Mouse (Mus musculus) embryo, embryonic 11.5 days (tissue): ENCODE data around the gene Tmprss11b.

Experiments used
- DNase-seq: peaks from one replicate; pipeline ENCODE4 v3.0.0-alpha.2; 2012; ENCODE audit warnings: low read depth, low spot score

Tmprss11b gene

DNA sequence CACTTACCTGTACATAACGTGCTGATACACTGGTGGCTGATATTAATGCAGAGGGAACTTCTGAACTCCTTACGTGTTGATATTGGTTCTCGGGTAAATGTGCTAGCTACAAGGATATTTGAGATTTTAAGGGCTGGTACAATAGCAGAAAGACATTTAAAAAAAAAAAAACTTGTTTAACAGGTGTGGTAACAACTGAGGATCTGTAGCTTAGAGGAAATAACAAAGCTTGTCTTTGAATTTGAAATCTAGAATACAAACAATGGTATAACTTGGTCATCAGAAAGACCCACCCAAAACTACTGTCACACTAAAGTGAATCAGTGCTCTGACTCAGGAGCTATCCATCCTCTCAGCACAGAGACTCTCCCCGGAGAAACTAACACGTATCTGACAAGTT lies at the start of gene Tmprss11b:
Tmprss11b (minus strand) TSS at position 101 of the 400 bp plus-strand sequence.
- no peak for DNase-seq

DNA sequence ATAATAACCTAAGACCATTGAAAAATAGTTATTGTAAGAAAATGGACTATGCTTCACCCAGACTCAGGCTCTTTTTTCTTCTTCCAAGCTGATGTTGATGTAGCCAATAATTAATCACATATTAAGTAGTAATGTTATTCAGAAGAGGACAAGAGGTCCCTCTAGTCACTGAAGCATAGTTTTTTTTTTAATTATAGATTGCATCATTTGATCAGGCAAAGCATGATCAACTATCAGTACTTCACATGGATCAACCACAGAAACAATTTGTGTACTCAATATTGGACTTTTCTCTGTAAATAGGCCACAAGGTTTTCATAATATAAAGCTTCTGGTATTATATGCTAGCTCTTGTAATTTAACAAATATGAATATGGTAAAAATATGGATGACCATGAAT lies 48.9 kb upstream of the Tmprss11b start:
- no peak for DNase-seq

DNA sequence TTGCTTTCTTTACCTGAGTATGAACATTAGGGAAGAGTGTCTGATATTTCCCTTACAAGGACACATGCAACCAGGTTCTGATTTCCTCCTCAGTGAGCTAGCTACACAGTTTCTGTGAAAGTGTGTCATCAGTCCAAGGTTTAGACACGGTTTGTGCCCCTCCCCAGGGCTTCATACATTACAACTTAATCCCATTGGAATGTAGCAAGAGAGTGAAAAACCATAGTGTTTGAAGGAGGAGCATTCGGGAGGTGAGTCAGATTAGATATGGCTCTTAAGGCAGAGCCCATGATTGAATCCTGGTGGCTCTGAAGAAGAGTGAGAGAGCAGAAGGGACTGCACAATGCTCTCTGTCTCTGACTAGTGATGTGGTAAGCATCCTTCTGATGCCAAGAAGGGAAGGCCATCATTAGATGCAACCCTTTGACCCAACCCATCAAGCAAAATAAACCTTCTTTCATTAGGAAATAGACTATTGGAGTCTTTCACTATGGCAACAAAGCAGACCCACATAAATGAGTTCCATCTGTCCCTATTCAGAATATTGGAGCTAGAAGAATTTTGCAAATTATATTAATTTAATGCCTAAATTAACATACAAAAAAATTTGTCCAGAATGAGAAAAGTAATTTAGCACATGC lies 46.8 kb upstream of the Tmprss11b start:
- no peak for DNase-seq

DNA sequence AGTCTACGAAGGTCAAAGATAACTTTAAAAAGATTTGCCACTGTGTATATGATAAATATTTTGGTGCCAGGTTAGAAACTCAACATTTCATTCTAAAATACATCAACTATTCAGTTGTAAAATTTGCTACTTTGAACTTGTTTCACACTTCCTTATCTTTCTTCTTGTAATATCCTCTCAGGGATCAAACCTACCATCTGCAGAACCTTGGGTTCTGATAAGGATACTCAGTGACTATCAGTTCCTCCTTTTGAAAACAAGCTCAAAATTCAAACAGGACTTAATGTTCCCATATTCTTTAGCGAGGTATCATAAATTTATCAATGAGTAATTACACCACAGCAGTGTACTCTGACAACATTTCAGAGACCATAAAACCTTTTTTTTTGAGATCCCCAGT lies 38.8 kb upstream of the Tmprss11b start:
- DNase-seq: no peak

DNA sequence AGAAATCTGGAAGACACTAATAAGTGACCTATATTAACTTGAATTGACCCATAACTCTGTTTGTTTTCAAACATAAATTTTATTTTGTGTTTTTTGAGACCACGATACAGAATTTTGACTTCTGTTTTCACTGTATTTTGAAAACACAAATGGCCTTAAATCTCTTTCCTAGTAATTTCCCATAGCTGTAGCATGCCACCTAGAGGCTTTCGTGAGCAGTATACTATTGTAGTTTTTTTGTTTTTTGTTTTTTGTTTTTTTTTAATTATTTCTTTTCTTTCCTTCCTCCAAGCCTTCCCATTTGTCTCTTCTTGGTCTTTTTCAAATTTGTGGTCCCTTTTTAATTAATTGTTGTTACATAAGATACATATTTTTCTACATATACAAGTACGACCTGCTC lies 28.8 kb upstream of the Tmprss11b start:
- no peak for DNase-seq

DNA sequence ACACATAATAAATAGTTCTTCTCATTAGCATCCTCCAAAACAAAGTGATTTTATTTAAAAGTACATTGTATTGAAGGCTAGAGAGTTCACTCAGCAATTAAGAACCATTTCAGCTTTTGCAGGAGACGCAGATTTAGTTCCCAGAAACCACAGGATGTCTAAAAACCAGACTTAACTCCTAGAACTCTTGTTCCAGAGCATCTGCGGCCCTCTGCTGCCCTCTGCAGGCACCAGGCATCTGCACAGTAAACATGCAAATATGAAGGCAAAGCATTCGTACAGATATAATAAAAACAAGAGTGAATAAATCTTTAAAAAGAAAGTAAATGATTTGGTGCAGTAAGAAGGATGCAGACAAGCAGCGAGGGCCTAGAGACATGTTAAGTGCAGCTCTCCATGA lies 8.5 kb upstream of the Tmprss11b start:
- peak; percentile 22 for DNase-seq

DNA sequence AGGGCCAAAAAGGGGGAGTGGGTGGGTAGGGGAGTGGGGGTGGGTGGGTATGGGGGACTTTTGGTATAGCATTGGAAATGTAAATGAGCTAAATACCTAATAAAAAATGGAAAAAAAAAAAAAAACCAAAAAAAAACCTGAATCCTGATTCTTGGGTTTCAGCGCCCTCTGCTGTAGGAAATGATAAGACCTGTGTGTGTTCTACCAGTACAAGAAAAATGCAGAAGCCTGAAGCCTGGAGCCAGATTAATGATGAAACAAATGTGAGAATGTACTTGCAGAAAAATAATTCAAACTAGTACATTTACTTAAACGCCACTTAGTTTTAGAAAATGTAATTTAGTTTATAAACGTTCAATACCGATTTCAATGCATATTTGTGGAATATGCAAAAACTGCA lies 27.0 kb downstream of the Tmprss11b start:
- peak; percentile 14 for DNase-seq

DNA sequence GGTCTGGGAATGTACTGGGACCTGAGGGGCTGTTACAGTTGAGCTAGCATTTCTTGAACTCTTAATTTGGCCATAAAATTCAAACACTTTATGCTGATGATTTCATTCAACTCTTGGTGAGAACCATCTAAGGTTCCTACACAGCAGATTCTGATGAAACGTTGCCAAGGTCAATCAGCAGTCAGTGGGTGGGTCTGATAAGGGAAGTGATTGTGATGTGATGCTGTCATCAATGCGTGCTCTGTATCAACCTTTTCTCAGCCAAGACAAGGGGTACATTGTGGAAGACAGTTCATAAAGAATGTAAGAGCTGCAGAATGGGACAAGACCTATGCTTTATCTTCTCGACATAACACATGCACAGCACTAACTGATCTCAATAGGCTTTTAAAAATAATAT lies 35.4 kb downstream of the Tmprss11b start:
- no peak for DNase-seq

DNA sequence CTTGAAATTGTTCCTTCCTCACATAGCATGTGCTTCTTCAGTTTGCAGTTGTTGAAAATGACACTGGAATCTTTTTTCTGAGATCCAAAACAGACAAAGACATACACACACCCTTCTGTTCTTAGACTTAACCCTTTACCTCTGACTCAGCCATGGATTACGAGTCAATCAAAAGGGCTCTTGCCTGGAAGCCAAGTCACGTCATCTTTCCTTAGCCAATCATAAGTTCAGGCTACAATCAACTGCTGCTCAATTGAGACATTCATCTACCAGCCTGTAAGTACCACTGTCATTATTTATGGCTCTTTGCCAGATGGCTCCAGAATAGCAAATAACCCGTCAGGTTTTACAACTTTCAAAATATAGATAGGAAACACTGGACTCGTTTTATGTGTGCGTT lies 43.8 kb downstream of the Tmprss11b start, which contains the start of gene Tmprss11f:
Tmprss11f (minus strand) TSS at position 101 of the 400 bp plus-strand sequence.
- no peak for DNase-seq

DNA sequence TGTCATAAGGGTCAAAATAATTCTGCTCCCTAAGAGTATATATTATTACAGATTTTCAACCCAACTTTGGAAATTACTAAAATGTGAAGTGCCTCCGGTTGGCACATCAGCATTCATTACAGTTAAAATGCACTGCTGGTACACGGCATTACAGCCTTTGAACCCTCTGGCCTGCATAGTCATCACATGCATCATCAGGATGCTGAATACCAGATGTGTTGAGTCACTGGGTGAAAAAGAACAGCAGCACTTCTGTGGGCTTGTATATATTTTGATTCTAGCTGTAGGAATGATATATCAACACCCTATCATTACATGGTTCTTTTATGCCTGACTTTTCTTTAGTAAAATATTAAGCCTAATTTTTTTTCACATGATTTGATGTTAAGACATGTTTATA lies 45.5 kb downstream of the Tmprss11b start:
- DNase-seq: no peak

DNA sequence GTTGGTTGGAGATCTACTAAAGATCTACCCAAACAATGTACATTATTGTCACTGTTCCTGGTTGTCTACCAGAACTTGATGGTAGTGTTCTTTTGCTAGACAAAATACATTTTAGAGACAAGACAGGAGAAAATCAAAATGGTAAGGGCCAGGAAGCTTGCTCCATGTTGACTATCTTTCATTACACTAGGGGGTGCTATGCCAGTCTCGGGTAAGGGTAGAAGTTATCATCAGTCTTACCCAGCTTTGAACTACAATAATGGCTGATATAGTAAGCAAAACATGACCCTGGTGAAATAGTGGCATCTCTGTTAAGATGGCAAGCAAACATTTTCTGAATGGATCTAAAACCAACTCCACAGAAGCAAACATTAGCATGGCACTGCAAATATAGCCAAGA lies 54.4 kb downstream of the Tmprss11b start:
- no peak for DNase-seq
